Mouse (Mus musculus) frontal cortex, postnatal 25 days (tissue): ENCODE measurements around the gene Fam19a5.

Source experiments
- DNase-seq, 2 experiments: peaks; one replicate each; pipeline ENCODE4 v3.0.0; 2022; ENCODE audit warnings: low spot score in 2 of 2

Fam19a5 gene

GRCm38 (mm10) chr15:87543599-87544338 is at the start of gene Fam19a5:
Fam19a5 (plus strand) TSS chr15:87544299.
- DNase-seq: no peak

DNA sequence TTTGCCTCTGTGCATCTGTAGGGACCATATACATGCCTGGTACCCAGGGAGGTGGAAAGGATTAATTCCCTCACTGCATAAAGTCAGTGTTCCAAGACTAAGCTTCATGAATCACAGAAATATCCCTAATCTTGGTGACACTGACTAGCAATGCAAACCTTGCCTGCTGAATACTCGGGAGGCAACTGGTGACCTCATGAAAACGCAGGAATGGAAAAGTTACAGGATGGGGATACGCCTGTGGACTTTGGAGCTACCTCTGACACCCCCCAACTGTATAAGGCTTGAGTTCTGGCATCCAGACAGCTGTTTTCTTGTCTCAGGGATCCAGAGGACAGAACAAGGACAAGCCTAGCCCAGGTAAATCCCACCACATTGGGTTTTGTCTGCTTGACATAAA is 42.4 kb upstream of the Fam19a5 start:
- no peak for DNase-seq

- DNase-seq: no peak
These were observed 36.8 kb upstream of the Fam19a5 start for GRCm38 (mm10) chr15:87507349-87507748.

- no peak for DNase-seq
These were observed 33.2 kb upstream of the Fam19a5 start for GRCm38 (mm10) chr15:87510886-87511285.

GRCm38 (mm10) chr15:87518161-87518560 is 25.9 kb upstream of the Fam19a5 start:
- no peak for DNase-seq

GRCm38 (mm10) chr15:87529271-87529670 is 14.8 kb upstream of the Fam19a5 start:
- no peak for DNase-seq

GRCm38 (mm10) chr15:87541656-87542055 is 2.4 kb upstream of the Fam19a5 start:
- no peak for DNase-seq

DNA sequence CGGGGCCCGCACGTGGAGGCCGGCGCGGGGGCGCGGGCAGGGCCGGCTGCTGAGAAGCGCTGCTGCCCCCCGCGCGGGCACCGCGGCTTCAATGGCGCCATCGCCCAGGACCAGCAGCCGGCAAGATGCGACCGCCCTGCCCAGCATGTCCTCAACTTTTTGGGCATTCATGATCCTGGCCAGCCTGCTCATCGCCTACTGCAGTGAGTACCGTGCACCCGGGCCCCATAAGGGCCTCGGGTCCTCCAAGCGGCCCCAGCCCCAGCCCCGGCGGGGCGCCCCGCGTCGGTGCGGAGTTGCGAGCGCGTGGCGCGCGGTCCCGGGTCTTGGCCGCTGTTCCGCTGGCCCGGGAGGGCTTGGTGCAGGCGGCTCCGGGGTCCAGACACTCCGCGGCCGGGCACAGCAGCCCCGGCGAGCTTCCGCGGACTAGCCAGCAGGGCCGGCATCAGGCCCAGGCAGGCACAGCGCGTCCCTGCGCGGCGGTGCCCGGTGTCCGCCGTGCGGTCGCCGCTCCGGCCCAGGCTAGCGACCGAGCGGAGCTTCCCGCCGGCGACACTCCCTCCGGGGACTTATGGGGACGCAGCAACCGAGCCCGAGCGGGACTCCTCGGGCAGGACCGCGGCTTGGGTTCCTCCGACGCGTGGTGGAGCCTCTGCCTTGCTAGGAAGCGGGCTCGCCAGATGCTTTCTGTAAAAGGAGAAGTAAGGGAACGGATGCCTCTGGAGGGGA is 466 bp downstream of the Fam19a5 start:
- no peak for DNase-seq

- no peak for DNase-seq
These were observed 1.1 kb downstream of the Fam19a5 start for GRCm38 (mm10) chr15:87545130-87545642.

GRCm38 (mm10) chr15:87545731-87546360 is 1.7 kb downstream of the Fam19a5 start:
- no peak for DNase-seq

GRCm38 (mm10) chr15:87547022-87547421 is 2.9 kb downstream of the Fam19a5 start:
- peak in 1 of 2 experiments; percentile 52 for DNase-seq

GRCm38 (mm10) chr15:87549724-87550123 is 5.6 kb downstream of the Fam19a5 start:
- no peak for DNase-seq

- no peak for DNase-seq
These were observed 6.7 kb downstream of the Fam19a5 start for GRCm38 (mm10) chr15:87550756-87551155.

GRCm38 (mm10) chr15:87551556-87551955 is 7.5 kb downstream of the Fam19a5 start:
- DNase-seq: no peak

- DNase-seq: no peak
These were observed 11.7 kb downstream of the Fam19a5 start for GRCm38 (mm10) chr15:87555811-87556210.

DNA sequence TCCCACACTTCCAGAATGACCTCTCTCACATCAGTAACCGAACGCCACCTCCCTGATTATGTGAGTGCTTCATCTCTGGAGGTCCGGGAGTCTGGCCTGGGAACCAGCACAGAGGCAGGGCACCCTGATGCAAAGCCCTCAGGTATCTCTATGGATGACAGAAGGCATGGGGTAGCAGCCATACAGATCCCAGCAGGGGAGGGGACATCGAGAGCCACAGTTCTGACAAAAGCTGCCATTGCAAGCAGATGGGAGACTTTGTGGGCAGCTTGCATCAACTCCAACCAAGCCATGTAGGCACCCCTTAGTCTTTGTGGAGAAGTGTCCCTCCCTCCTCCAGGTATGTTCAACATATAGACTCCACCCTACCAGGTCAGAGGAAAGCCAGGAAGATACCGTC is 20.2 kb downstream of the Fam19a5 start:
- no peak for DNase-seq

DNA sequence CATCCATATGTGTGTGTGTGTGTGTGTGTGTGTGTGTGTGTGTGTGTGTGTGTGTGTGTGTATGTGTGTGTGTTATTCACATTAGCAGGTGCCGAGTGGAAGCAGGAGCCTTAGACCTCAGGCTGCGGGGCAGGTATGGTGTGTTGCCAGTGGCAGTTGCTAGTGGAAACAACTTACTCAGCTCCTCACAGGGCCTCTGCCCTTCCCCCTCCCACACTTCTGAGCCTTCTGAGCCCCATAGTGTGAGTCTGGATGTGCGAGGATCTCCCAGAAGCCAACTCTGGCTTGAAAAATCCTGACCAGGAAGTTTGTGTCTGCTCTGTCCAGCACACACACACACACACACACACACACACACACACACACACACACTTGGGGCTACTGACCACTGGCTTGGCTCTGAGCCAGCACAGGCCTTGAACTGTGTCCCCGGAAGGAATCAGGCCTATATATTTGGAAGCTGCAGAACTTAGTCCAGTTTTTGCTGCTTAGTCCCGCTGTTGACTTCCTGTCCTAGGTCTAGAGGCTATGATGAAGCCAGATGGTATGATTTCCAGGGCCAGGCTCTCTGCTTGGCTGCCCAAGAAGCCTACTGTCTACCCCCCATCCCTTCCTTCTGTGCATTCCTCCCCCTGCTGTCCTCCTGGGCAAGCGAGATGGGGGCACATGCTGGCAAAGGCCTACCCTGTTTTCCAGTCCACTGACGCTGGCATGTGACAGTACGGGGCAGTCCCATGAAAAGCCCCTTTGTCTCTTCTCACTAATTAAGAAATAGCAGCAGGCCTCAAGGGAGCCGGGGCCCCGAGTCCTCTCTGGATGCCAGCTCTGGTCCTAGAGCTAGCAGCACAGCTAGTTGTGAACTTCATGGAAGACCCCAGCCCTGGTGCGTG is 22.2 kb downstream of the Fam19a5 start:
- no peak for DNase-seq

DNA sequence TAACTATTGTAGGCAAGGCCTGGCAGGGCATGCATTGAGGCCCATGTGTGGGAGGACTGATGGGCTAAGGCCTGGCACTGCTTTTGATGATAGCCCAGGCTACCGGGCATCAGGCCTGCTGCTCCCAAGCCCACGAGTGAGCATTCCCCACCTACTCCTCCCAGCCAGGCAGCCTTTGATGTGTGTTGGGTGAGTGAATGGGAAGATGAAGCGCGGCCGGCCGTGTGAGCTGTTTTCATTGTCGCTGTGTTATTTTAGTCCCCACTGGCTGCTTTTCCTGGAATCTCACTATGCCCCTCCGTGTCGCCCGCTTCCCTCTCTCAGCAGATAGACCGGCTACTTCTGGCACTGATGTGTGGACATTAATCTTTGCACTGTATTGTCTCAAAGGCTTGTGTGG is 26.1 kb downstream of the Fam19a5 start:
- no peak for DNase-seq

DNA sequence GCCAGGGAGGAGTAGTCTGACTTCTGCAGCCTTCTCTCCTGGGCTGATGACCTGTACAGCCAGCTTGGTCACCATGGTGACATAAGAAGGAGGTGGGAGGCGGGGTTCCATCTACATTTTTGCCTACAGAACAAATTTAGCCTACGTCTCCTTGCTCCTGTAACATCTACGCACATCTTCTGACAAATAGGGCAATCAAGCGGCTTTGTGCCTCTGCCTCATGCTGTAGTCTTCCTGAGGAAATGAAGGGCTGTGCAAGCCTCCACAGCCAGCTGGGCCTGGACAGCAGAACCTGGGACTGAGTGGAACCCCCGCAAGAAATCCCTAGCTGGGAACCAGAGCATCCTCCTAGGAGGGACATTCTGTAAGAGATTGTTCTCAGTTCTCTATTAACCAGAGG is 35.8 kb downstream of the Fam19a5 start:
- DNase-seq: no peak

- no peak for DNase-seq
These were observed 40.0 kb downstream of the Fam19a5 start for GRCm38 (mm10) chr15:87583921-87584621.

DNA sequence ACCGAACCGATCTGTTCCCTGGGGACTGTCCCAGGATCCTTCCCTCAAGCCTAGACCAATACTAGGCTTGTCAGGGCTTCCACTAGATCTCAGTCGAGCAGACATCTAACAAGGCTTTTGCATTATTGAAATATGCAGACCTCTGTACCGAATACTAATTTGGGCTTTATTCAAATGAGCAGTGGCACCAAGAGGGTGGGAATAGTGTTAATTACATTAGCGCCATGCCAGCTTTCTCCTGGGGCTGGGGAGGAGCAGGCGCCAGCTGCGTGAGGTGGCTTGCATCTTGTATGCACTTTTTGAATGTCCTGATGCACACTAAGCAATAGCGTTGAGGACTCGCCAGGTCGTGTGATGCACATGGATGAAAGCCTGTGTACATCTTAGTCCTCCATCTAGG is 46.9 kb downstream of the Fam19a5 start:
- no peak for DNase-seq
